Mouse (Mus musculus): ENCODE results near the gene Utrn. TPM values are rescaled to one million over a fixed set of nuclear protein-coding genes. Genes with fewer than 3 reads are reported as not detected.

Utrn gene
- polyA plus RNA-seq, 1 experiment from 2014 or later, result 78.8 TPM

- Histone ChIP-seq H3K27me3 (no peaks in the 10 kb centered on the region), H3K4me2 (peak overlapping the region; percentile 35), H3K9ac (no peak overlapping the region), H3K27ac (no peak overlapping the region), H3K4me3 (no peak overlapping the region), H3K36me3 (no peaks in the 10 kb centered on the region), H3K4me1 (peaks cover 27% of the 10 kb centered on the region), H3K9me3 (no peaks in the 10 kb centered on the region)
- ATAC-seq (ENCODE audit: borderline replicate concordance, extremely low read depth, low FRiP score, low TSS enrichment), result no peak
- 27% methylated on average over 6 of the region's 6 CpGs for WGBS
These were observed 322.0 kb downstream of the Utrn start for GRCm38 (mm10) chr10:12547037-12547625.

GRCm38 (mm10) chr10:12545440-12545839 lies 323.7 kb downstream of the Utrn start:
- WGBS, result 83% methylated on average over 2 of the region's 2 CpGs
- H3K4me1 ChIP-seq, result peaks cover 24% of the 10 kb centered on the region
- H3K27ac ChIP-seq, result no peak overlapping the region
- H3K9me3 ChIP-seq, result no peaks in the 10 kb centered on the region
- no peaks in the 10 kb centered on the region for H3K36me3 ChIP-seq
- H3K27me3 ChIP-seq, result no peaks in the 10 kb centered on the region
- H3K4me3 ChIP-seq, result no peak overlapping the region
- H3K9ac ChIP-seq, result no peak overlapping the region
- no peak for ATAC-seq (ENCODE audit: borderline replicate concordance, extremely low read depth, low FRiP score, low TSS enrichment)
- no peak overlapping the region for H3K4me2 ChIP-seq

- no peak for ATAC-seq (ENCODE audit: borderline replicate concordance, extremely low read depth, low FRiP score, low TSS enrichment)
- 87% methylated on average over 1 of the region's 1 CpGs for WGBS
- no peaks in the 10 kb centered on the region for H3K9me3 ChIP-seq
- H3K27ac ChIP-seq, result no peak overlapping the region
- no peak overlapping the region for H3K4me3 ChIP-seq
- no peaks in the 10 kb centered on the region for H3K36me3 ChIP-seq
- H3K4me1 ChIP-seq, result no peaks in the 10 kb centered on the region
- H3K27me3 ChIP-seq, result no peaks in the 10 kb centered on the region
- no peak overlapping the region for H3K4me2 ChIP-seq
- H3K9ac ChIP-seq, result no peak overlapping the region
These were observed 327.4 kb downstream of the Utrn start for GRCm38 (mm10) chr10:12541757-12542156.

- Histone ChIP-seq H3K4me3 (no peak overlapping the region), H3K9ac (no peak overlapping the region), H3K4me2 (no peak overlapping the region), H3K36me3 (0 out of 2 replicates have a peak, but pooled peaks cover 4% of the 10 kb centered on the region), H3K27ac (no peak overlapping the region), H3K27me3 (no peaks in the 10 kb centered on the region), H3K9me3 (no peaks in the 10 kb centered on the region), H3K4me1 (no peaks in the 10 kb centered on the region)
- WGBS, result 90% methylated on average over 1 of the region's 1 CpGs
- ATAC-seq (ENCODE audit: borderline replicate concordance, extremely low read depth, low FRiP score, low TSS enrichment), result no peak
These were observed 333.9 kb downstream of the Utrn start for GRCm38 (mm10) chr10:12535272-12535671.

GRCm38 (mm10) chr10:12534801-12535200 lies 334.4 kb downstream of the Utrn start:
- WGBS, result 75% methylated on average over 3 of the region's 3 CpGs
- no peak for ATAC-seq (ENCODE audit: borderline replicate concordance, extremely low read depth, low FRiP score, low TSS enrichment)
- no peak overlapping the region for H3K9ac ChIP-seq
- no peaks in the 10 kb centered on the region for H3K27me3 ChIP-seq
- 0 out of 2 replicates have a peak, but pooled peaks cover 4% of the 10 kb centered on the region for H3K36me3 ChIP-seq
- no peak overlapping the region for H3K4me3 ChIP-seq
- no peak overlapping the region for H3K4me2 ChIP-seq
- no peaks in the 10 kb centered on the region for H3K9me3 ChIP-seq
- H3K4me1 ChIP-seq, result no peaks in the 10 kb centered on the region
- H3K27ac ChIP-seq, result no peak overlapping the region

- Histone ChIP-seq H3K9me3 (no peaks in the 10 kb centered on the region), H3K4me2 (no peak overlapping the region), H3K36me3 (0 out of 2 replicates have a peak, but pooled peaks cover 4% of the 10 kb centered on the region), H3K4me3 (no peak overlapping the region), H3K27ac (no peak overlapping the region), H3K27me3 (no peaks in the 10 kb centered on the region), H3K4me1 (no peaks in the 10 kb centered on the region), H3K9ac (no peak overlapping the region)
- no peak for ATAC-seq (ENCODE audit: borderline replicate concordance, extremely low read depth, low FRiP score, low TSS enrichment)
- whole genome bisulfite sequencing, result 78% methylated on average over 3 of the region's 3 CpGs
These were observed 334.9 kb downstream of the Utrn start for GRCm38 (mm10) chr10:12534301-12534700.

GRCm38 (mm10) chr10:12522078-12522477 lies 347.1 kb downstream of the Utrn start:
- H3K27ac ChIP-seq, result no peak overlapping the region
- H3K36me3 ChIP-seq, result peaks cover 6% of the 10 kb centered on the region; the same call in 1 of the 2 replicates
- H3K27me3 ChIP-seq, result no peaks in the 10 kb centered on the region
- no peak for ATAC-seq (ENCODE audit: borderline replicate concordance, extremely low read depth, low FRiP score, low TSS enrichment)
- 35% methylated on average over 1 of the region's 1 CpGs for WGBS
- no peaks in the 10 kb centered on the region for H3K4me1 ChIP-seq
- H3K4me2 ChIP-seq, result no peak overlapping the region
- no peak overlapping the region for H3K4me3 ChIP-seq
- no peak overlapping the region for H3K9ac ChIP-seq
- no peaks in the 10 kb centered on the region for H3K9me3 ChIP-seq

- Histone ChIP-seq H3K27ac (no peak overlapping the region), H3K36me3 (0 out of 2 replicates have a peak, but pooled peaks cover under 1% of the 10 kb centered on the region), H3K27me3 (no peaks in the 10 kb centered on the region), H3K9ac (no peak overlapping the region), H3K4me2 (no peak overlapping the region), H3K4me3 (no peak overlapping the region), H3K4me1 (no peaks in the 10 kb centered on the region), H3K9me3 (no peaks in the 10 kb centered on the region)
- no peak for ATAC-seq (ENCODE audit: borderline replicate concordance, extremely low read depth, low FRiP score, low TSS enrichment)
- 65% methylated on average over 3 of the region's 3 CpGs for WGBS
These were observed 351.0 kb downstream of the Utrn start for GRCm38 (mm10) chr10:12518162-12518561.

GRCm38 (mm10) chr10:12505568-12505967 lies 363.6 kb downstream of the Utrn start:
- H3K4me1 ChIP-seq, result no peaks in the 10 kb centered on the region
- no peak overlapping the region for H3K27ac ChIP-seq
- H3K4me2 ChIP-seq, result no peak overlapping the region
- no peak overlapping the region for H3K4me3 ChIP-seq
- H3K36me3 ChIP-seq, result no peaks in the 10 kb centered on the region
- H3K9ac ChIP-seq, result no peak overlapping the region
- WGBS, result 80% methylated on average over 7 of the region's 7 CpGs
- no peak for ATAC-seq (ENCODE audit: borderline replicate concordance, extremely low read depth, low FRiP score, low TSS enrichment)
- no peaks in the 10 kb centered on the region for H3K9me3 ChIP-seq
- no peaks in the 10 kb centered on the region for H3K27me3 ChIP-seq

- Histone ChIP-seq H3K4me3 (no peak overlapping the region), H3K27me3 (no peaks in the 10 kb centered on the region), H3K4me2 (no peak overlapping the region), H3K4me1 (no peaks in the 10 kb centered on the region), H3K9me3 (no peaks in the 10 kb centered on the region), H3K9ac (no peak overlapping the region), H3K36me3 (no peaks in the 10 kb centered on the region), H3K27ac (no peak overlapping the region)
- ATAC-seq (ENCODE audit: borderline replicate concordance, extremely low read depth, low FRiP score, low TSS enrichment), result no peak
- WGBS, result 86% methylated on average over 5 of the region's 5 CpGs
These were observed 368.7 kb downstream of the Utrn start for GRCm38 (mm10) chr10:12500489-12500888.

- 74% methylated on average over 8 of the region's 8 CpGs for WGBS
- ATAC-seq (ENCODE audit: borderline replicate concordance, extremely low read depth, low FRiP score, low TSS enrichment), result no peak
- H3K36me3 ChIP-seq, result no peaks in the 10 kb centered on the region
- no peaks in the 10 kb centered on the region for H3K4me1 ChIP-seq
- H3K9me3 ChIP-seq, result no peaks in the 10 kb centered on the region
- H3K27ac ChIP-seq, result no peak overlapping the region
- no peak overlapping the region for H3K9ac ChIP-seq
- no peak overlapping the region for H3K4me3 ChIP-seq
- no peaks in the 10 kb centered on the region for H3K27me3 ChIP-seq
- H3K4me2 ChIP-seq, result no peak overlapping the region
These were observed 371.6 kb downstream of the Utrn start for GRCm38 (mm10) chr10:12497555-12497954.

GRCm38 (mm10) chr10:12489551-12490177 lies 379.5 kb downstream of the Utrn start:
- Histone ChIP-seq H3K27me3 (no peaks in the 10 kb centered on the region), H3K36me3 (no peaks in the 10 kb centered on the region), H3K9ac (no peak overlapping the region), H3K4me2 (no peak overlapping the region), H3K27ac (no peak overlapping the region), H3K9me3 (no peaks in the 10 kb centered on the region), H3K4me3 (no peak overlapping the region), H3K4me1 (0 out of 2 replicates have a peak, but pooled peaks cover 4% of the 10 kb centered on the region)
- WGBS, result 74% methylated on average over 4 of the region's 4 CpGs
- no peak for ATAC-seq (ENCODE audit: borderline replicate concordance, extremely low read depth, low FRiP score, low TSS enrichment)
